Mouse (Mus musculus) liver, embryonic 14.5 days (tissue): ENCODE data around the gene A4gnt.

Experiments
- CTCF ChIP-seq: IDR thresholded peaks from 2 replicates; pipeline ENCODE4 v1.5.1; 2016; ENCODE audit warnings: antibody characterized with exemption, low read depth, control low read depth
- EP300 ChIP-seq: IDR thresholded peaks from 2 replicates; pipeline ENCODE4 v1.6.1; 2016; ENCODE audit warnings: antibody characterized with exemption, low read depth

DNA sequence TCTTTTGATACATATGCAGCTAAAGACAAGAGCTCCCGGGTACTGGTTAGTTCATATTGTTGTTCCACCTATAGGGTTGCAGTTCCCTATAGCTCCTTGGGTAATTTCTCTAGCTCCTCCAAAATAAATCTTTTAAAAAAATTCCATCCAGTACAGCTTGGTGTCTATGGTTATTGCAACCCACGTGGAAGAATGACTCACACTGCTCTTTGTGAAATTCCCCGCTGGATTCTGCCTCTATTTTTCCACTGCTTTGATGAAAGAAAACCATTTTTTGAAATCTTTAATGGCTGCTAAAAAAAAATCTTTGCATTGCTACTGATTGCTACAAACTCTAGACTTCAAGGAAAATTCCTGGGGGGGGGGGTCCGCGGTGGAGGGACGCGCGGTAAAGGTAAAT, 7.4 kb downstream of the A4gnt start:
- TF ChIP-seq CTCF (no peak), EP300 (no peak)
